Mouse (Mus musculus) C2C12 (cell line): Measurements from ENCODE around the gene Cspg5. TPM values are rescaled to one million over a fixed set of nuclear protein-coding genes. Genes with fewer than 3 reads are reported as not detected.

Source experiments
- H3K27me3 ChIP-seq: one replicate; pipeline ENCODE4 v1.6.1; 2011; ENCODE audit not compliant: control insufficient read depth, insufficient read depth, insufficient read length
- H3K36me3 ChIP-seq: one replicate; pipeline ENCODE4 v1.6.1; 2011; ENCODE audit not compliant: control insufficient read depth, insufficient read depth
- H3K4me3 ChIP-seq: one replicate; pipeline ENCODE4 v1.5.1; 2011; ENCODE audit warnings: mild to moderate bottlenecking, control low read depth; ENCODE audit not compliant: poor library complexity, insufficient read depth, severe bottlenecking
- H3K79me2 ChIP-seq: one replicate; pipeline ENCODE4 v1.6.1; 2011; ENCODE audit not compliant: control insufficient read depth, insufficient read depth
- H3K79me3 ChIP-seq: one replicate; pipeline ENCODE4 v1.6.1; 2011; ENCODE audit warnings: low read depth, control low read depth
- H3ac ChIP-seq: one replicate; pipeline ENCODE3; 2011; ENCODE audit warnings: low read depth; ENCODE audit not compliant: control insufficient read depth, insufficient read length
- CEBPB ChIP-seq: IDR thresholded peaks from one replicate; pipeline ENCODE4 v1.6.1; 2011; ENCODE audit warnings: low read depth, mild to moderate bottlenecking, control low read depth, moderate library complexity
- CTCF ChIP-seq: IDR thresholded peaks from one replicate; pipeline ENCODE4 v1.5.1; 2011; ENCODE audit not compliant: control insufficient read depth, insufficient read depth, insufficient read length
- FOSL1 ChIP-seq: IDR thresholded peaks from one replicate; pipeline ENCODE4 v1.8.0; 2011; ENCODE audit warnings: mild to moderate bottlenecking, low read length; ENCODE audit not compliant: poor library complexity, insufficient read depth, severe bottlenecking
- MAX ChIP-seq: IDR thresholded peaks from one replicate; pipeline ENCODE4 v1.6.1; 2011; ENCODE audit warnings: mild to moderate bottlenecking, control low read depth
- MYOD1 ChIP-seq: IDR thresholded peaks from one replicate; pipeline ENCODE4 v1.6.1; 2011; ENCODE audit warnings: low read depth; ENCODE audit not compliant: control insufficient read depth, insufficient read length
- MYOG ChIP-seq: IDR thresholded peaks from one replicate; pipeline ENCODE4 v1.6.1; 2011; ENCODE audit not compliant: control insufficient read depth, insufficient read length; ENCODE audit errors: extremely low read depth
- USF1 ChIP-seq: IDR thresholded peaks from one replicate; pipeline ENCODE4 v1.6.1; 2011; ENCODE audit warnings: low read depth, mild to moderate bottlenecking, control low read depth, moderate library complexity
- polyA plus RNA-seq: library from polyadenylated mRNA; unstranded; fragments of >200 nt; fragmentation: generic; extraction: Trizol; gene quantifications from one replicate; pipeline ENCODE4 v1.2.1, GENCODE M21; 2012; ENCODE audit warnings: missing spikeins

Gene Cspg5
- polyA plus RNA-seq, 1 experiment: 0.12 TPM

DNA sequence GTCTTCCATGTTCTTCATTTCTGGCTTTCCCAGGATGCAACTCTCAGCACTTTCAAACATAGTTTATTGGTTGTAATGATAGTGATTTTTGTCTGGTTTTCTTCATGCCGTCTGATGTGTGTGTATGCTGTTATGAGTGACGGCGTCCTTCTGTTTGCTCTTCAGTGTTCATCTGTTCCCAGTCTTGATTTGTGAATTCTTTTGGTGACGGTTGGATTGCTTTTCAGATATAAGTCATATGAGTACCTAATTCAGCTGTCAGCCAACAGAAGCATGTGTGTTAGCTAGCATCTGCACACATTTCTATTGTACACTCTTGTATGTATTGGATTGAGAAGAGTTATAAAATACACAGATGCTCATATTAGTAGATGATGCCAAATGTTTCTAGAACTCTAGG, 19.3 kb upstream of the Cspg5 start:
- Histone ChIP-seq H3K79me3 (peaks cover 8% of the 10 kb centered on the region), H3ac (no peak overlapping the region), H3K36me3 (peaks cover 75% of the 10 kb centered on the region), H3K4me3 (no peak overlapping the region), H3K27me3 (no peaks in the 10 kb centered on the region), H3K79me2 (no peaks in the 10 kb centered on the region)
- no peak for TF ChIP-seq CEBPB
- no peak for TF ChIP-seq MAX
- TF ChIP-seq CTCF: no peak
- TF ChIP-seq FOSL1: no peak
- no peak for TF ChIP-seq USF1
- no peak for TF ChIP-seq MYOG
- TF ChIP-seq MYOD1: no peak

DNA sequence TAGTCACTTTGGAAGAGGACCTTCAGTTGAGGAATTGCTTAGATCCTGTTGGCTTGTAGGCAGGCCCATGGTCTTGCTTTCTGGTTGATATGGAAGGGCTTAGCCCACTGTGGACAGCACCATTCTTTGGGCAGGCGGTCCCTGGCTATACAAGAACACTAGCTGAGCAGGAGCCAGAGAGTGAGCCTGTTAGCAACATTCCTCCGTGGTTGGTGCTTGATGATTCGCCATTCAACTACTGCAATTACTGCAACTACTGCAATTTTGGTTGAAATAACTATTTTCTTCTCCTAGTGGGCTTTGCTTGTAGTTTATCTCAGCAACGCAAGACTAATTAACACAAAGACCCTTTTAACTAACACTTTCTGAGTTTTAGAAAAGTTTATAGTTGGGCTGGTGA, 17.4 kb upstream of the Cspg5 start:
- Histone ChIP-seq H3K4me3 (no peak overlapping the region), H3ac (no peak overlapping the region), H3K79me3 (peaks cover 8% of the 10 kb centered on the region), H3K27me3 (no peaks in the 10 kb centered on the region), H3K36me3 (peaks cover 64% of the 10 kb centered on the region), H3K79me2 (no peaks in the 10 kb centered on the region)
- TF ChIP-seq MYOD1 (no peak), USF1 (no peak), CTCF (no peak)

DNA sequence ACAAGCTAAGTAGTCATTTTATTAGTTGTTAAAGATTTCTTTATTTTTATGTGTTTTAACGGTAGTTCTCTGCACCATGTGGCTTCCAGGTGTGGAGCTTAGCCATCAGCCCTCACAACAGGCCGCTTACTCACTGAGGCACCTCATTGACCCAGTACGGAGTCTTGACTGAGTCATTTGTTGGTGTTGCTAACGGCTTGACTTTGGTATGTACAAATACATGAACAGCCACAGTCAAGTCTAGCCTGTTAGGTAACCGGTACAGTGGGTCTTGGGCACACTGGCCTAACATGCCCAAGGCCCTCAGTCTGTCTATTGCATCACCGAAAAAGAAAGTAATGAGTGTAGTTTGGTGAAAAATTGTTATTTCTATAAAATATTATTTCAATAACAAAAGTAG, 14.9 kb upstream of the Cspg5 start:
- Histone ChIP-seq H3K4me3 (no peak overlapping the region), H3K36me3 (peaks cover 62% of the 10 kb centered on the region)
- TF ChIP-seq MYOD1 (no peak), FOSL1 (no peak), MAX (no peak), CTCF (no peak), CEBPB (no peak), USF1 (no peak), MYOG (no peak)

DNA sequence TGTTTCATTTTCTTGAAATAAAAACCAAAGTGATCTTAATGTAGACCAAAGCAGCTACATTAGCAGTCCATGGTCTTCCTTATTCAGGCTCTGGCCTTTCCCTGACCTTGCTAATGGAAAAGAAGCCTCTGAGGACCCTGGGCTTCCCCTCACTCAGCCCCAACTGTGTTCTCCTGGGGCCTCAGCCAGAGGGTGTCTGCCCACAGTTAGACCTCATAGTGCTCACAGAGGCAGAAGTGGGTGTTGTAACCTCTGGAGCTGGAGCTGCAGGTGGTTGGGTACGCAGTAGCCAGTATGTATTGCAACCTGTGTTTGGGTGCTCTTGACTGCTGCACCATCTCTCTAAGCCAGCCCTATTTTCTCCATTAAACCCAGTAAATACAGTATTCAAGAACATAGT, 14.5 kb upstream of the Cspg5 start:
- H3ac ChIP-seq: no peak overlapping the region
- no peaks in the 10 kb centered on the region for H3K27me3 ChIP-seq
- peaks cover 8% of the 10 kb centered on the region for H3K79me3 ChIP-seq
- TF ChIP-seq MYOG (no peak), CTCF (no peak), MAX (no peak), FOSL1 (no peak), MYOD1 (no peak), USF1 (no peak), CEBPB (no peak)
- H3K79me2 ChIP-seq: no peaks in the 10 kb centered on the region
- peaks cover 61% of the 10 kb centered on the region for H3K36me3 ChIP-seq
- H3K4me3 ChIP-seq: no peak overlapping the region

More for the DNA sequence above, 14.9 kb upstream of the Cspg5 start:
- Histone ChIP-seq H3ac (no peak overlapping the region), H3K79me3 (peaks cover 8% of the 10 kb centered on the region), H3K79me2 (no peaks in the 10 kb centered on the region), H3K27me3 (no peaks in the 10 kb centered on the region)

DNA sequence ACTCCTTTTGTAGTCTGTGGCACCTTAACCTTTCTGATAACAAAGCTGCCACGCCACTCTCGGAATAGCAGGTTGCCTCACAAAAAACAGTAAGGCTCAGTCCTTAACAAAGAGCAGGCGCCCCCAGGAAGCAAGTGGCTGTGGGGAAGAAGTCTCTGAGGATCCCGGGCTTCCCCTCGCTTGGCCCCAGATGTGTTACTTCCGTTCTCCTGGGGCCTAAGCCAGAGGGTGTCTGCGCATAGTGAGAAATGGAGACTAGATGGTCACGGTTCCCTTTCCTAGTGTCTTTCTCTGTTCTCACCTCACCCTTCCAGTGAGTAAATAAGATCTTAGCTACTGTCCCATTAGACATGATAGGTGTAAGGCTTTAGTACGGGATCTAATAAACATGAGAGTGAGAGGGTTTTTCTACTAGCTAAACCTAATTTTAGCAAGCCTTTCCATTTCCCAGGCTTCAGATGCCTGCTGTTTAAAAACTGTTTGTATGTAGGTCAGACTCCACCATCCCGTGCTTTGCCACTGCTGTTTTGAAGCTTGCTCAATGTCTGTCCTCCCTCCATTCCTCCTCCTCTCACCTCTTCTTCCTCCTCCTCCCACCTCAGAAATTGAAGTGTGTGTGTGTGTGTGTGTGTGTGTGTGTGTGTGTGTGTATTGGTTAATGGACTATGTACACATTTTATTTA, 13.9 kb upstream of the Cspg5 start:
- peaks cover 59% of the 10 kb centered on the region for H3K36me3 ChIP-seq
- TF ChIP-seq MYOD1 (no peak), CEBPB (no peak)
- H3K27me3 ChIP-seq: no peaks in the 10 kb centered on the region
- peaks cover 8% of the 10 kb centered on the region for H3K79me3 ChIP-seq
- no peak overlapping the region for H3ac ChIP-seq
- no peaks in the 10 kb centered on the region for H3K79me2 ChIP-seq
- H3K4me3 ChIP-seq: no peak overlapping the region

DNA sequence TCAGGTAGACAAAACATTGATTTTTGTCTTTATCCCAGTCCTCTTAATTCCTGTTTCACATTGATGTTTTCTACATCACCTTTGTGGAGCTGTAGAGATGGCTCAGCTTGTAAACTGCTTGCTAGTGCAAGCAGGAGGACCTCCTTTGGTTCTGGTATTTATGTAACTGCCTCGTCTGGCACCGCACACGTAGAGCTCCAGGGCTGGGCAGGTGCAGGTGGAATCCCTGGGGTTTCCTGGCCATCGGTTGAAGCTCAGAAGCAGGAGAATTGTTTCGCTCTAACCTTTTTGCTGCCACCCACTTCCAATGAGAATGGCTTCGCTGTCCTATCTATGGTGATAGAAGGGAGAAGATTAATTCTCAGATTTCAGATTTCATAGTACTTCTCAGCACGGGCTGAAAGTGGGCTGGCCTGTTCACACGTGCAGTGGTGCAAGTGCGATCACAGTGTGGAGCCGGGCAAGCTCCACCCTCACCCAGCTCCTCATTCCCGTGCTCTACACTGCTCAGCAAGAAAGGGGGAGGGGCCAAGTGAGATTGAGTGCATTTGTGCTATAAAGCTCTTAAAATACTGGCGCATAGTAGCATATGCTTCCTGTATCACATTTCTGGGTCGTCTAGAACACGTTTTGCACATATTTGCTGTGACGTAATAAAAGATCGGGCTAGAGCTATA, 13.1 kb upstream of the Cspg5 start:
- Histone ChIP-seq H3K79me3 (peaks cover 8% of the 10 kb centered on the region), H3ac (no peak overlapping the region), H3K36me3 (peaks cover 62% of the 10 kb centered on the region), H3K79me2 (no peaks in the 10 kb centered on the region), H3K4me3 (no peak overlapping the region), H3K27me3 (no peaks in the 10 kb centered on the region)
- TF ChIP-seq CEBPB (no peak), USF1 (no peak), CTCF (no peak), MYOG (no peak), MAX (no peak), FOSL1 (no peak), MYOD1 (no peak)
